Mouse (Mus musculus) MEL (cell line): Measurements from ENCODE around the gene Degs2. TPM values are rescaled to one million over a fixed set of nuclear protein-coding genes. Genes with fewer than 3 reads are reported as not detected.

ENCODE experiments used
- DNase-seq: peaks from one replicate; pipeline ENCODE4 v3.0.0; 2011; ENCODE audit warnings: low read depth, low spot score
- H3K27ac ChIP-seq: 2 replicates; pipeline ENCODE4 v1.5.1; 2012; ENCODE audit warnings: low read depth, mild to moderate bottlenecking, control low read depth, low read length, moderate library complexity; ENCODE audit not compliant: control insufficient read depth
- H3K27me3 ChIP-seq, 2 experiments: fragments of 150-350 bp in 1 of 2; sonication (generic) in 1 of 2; 2 replicates each; pipeline ENCODE4 v1.6.1; 2012; ENCODE audit warnings: low read length in 2 of 2, mild to moderate bottlenecking in 2 of 2, improper control_type of control experiment in 1 of 2, moderate library complexity in 1 of 2; ENCODE audit not compliant: insufficient read depth in 2 of 2, control insufficient read depth in 1 of 2
- H3K36me3 ChIP-seq, 2 experiments: 2 replicates each; pipeline ENCODE4 v1.6.1; 2012 to 2014; ENCODE audit warnings: low read length in 2 of 2, improper control_type of control experiment in 1 of 2, inconsistent platforms in 1 of 2, mild to moderate bottlenecking in 1 of 2; ENCODE audit not compliant: insufficient read depth in 2 of 2, control insufficient read depth in 1 of 2
- H3K4me1 ChIP-seq, 2 experiments: fragments of 150-350 bp in 1 of 2; sonication (generic) in 1 of 2; 2 replicates each; pipeline ENCODE4 v1.6.1; 2012; ENCODE audit warnings: low read length in 2 of 2, improper control_type of control experiment in 1 of 2, mild to moderate bottlenecking in 1 of 2; ENCODE audit not compliant: insufficient read depth in 2 of 2, control insufficient read depth in 1 of 2
- H3K4me3 ChIP-seq, 2 experiments: fragments of 150-350 bp in 1 of 2; sonication (generic) in 1 of 2; 2 replicates each; pipeline ENCODE4 v1.5.1; 2012; ENCODE audit warnings: low read depth in 2 of 2, low read length in 2 of 2, mild to moderate bottlenecking in 2 of 2, moderate library complexity in 2 of 2, control low read depth in 1 of 2, improper control_type of control experiment in 1 of 2; ENCODE audit not compliant: control insufficient read depth in 1 of 2, insufficient read depth in 1 of 2
- H3K79me2 ChIP-seq: 2 replicates; pipeline ENCODE4 v1.6.1; 2012; ENCODE audit warnings: mild to moderate bottlenecking, low read length, moderate library complexity; ENCODE audit not compliant: control insufficient read depth, poor library complexity, insufficient read depth
- H3K9ac ChIP-seq: 2 replicates; pipeline ENCODE4 v1.6.1; 2012; ENCODE audit warnings: low read depth, mild to moderate bottlenecking, control low read depth, low read length, moderate library complexity; ENCODE audit not compliant: control insufficient read depth, poor library complexity, severe bottlenecking
- H3K9me3 ChIP-seq: fragments of 150-350 bp; sonication (generic); replicated peaks from 2 replicates; pipeline ENCODE4 v1.6.1; 2012; ENCODE audit warnings: mild to moderate bottlenecking, low read length, improper control_type of control experiment, moderate library complexity; ENCODE audit not compliant: insufficient read depth
- BHLHE40 ChIP-seq: IDR thresholded peaks from 2 replicates; pipeline ENCODE4 v1.6.1; 2012; ENCODE audit warnings: low read depth, mild to moderate bottlenecking, inconsistent platforms, low read length, improper control_type of control experiment, borderline replicate concordance
- CHD1 ChIP-seq: IDR thresholded peaks from 2 replicates; pipeline ENCODE4 v1.6.1; 2012; ENCODE audit warnings: low read depth, mild to moderate bottlenecking, inconsistent platforms, low read length, improper control_type of control experiment
- CHD2 ChIP-seq: IDR thresholded peaks from 2 replicates; pipeline ENCODE4 v1.6.1; 2011; ENCODE audit warnings: low read length, improper control_type of control experiment
- CTCF ChIP-seq, 3 experiments: IDR thresholded peaks in 2 of 3; conservative IDR thresholded peaks in 1 of 3; 2 replicates each; pipeline ENCODE4 v1.5.1; 2011 to 2012; ENCODE audit warnings: low read length in 3 of 3, low read depth in 2 of 3, mild to moderate bottlenecking in 2 of 3, improper control_type of control experiment in 1 of 3, inconsistent platforms in 1 of 3, mixed read lengths in 1 of 3, moderate library complexity in 1 of 3; ENCODE audit not compliant: control insufficient read depth in 1 of 3, insufficient read depth in 1 of 3, poor library complexity in 1 of 3, severe bottlenecking in 1 of 3
- E2F4 ChIP-seq: IDR thresholded peaks from 2 replicates; pipeline ENCODE4 v1.6.1; 2011; ENCODE audit warnings: low read depth, low read length, improper control_type of control experiment, borderline replicate concordance
- ELF1 ChIP-seq: IDR thresholded peaks from 2 replicates; pipeline ENCODE4 v1.6.1; 2014; ENCODE audit warnings: low read depth, mild to moderate bottlenecking, inconsistent platforms, low read length, improper control_type of control experiment, moderate library complexity
- EP300 ChIP-seq, 2 experiments: IDR thresholded peaks; 2 replicates each; pipeline ENCODE4 v1.6.1; 2011; ENCODE audit warnings: improper control_type of control experiment in 2 of 2, low read length in 2 of 2, low read depth in 1 of 2, mild to moderate bottlenecking in 1 of 2
- ETS1 ChIP-seq: IDR thresholded peaks from 2 replicates; pipeline ENCODE4 v1.6.1; 2012; ENCODE audit warnings: low read depth, mild to moderate bottlenecking, inconsistent platforms, low read length, improper control_type of control experiment, moderate library complexity
- HCFC1 ChIP-seq: IDR thresholded peaks from 2 replicates; pipeline ENCODE4 v1.6.1; 2012; ENCODE audit warnings: low read depth, mild to moderate bottlenecking, inconsistent platforms, low read length, improper control_type of control experiment, moderate library complexity
- MAFK ChIP-seq: IDR thresholded peaks from 2 replicates; pipeline ENCODE4 v1.6.1; 2011; ENCODE audit warnings: low read depth, mild to moderate bottlenecking, low read length, improper control_type of control experiment, borderline replicate concordance
- MAX ChIP-seq: IDR thresholded peaks from 2 replicates; pipeline ENCODE4 v1.6.1; 2011; ENCODE audit warnings: low read length, improper control_type of control experiment
- MAZ ChIP-seq: IDR thresholded peaks from 2 replicates; pipeline ENCODE4 v1.6.1; 2012; ENCODE audit warnings: low read depth, mild to moderate bottlenecking, inconsistent platforms, low read length, improper control_type of control experiment
- MEF2A ChIP-seq: IDR thresholded peaks from 2 replicates; pipeline ENCODE4 v1.6.1; 2014; ENCODE audit warnings: low read depth, mild to moderate bottlenecking, inconsistent platforms, low read length, improper control_type of control experiment; ENCODE audit not compliant: poor library complexity, insufficient replicate concordance, severe bottlenecking; ENCODE audit errors: extremely low read depth
- MYB ChIP-seq: IDR thresholded peaks from 2 replicates; pipeline ENCODE4 v1.6.1; 2011; ENCODE audit warnings: mild to moderate bottlenecking, low read depth, low read length, improper control_type of control experiment
- NELFE ChIP-seq: IDR thresholded peaks from 2 replicates; pipeline ENCODE4 v1.6.1; 2011; ENCODE audit warnings: low read depth, low read length, improper control_type of control experiment
- NRF1 ChIP-seq: IDR thresholded peaks from 2 replicates; pipeline ENCODE4 v1.6.1; 2014; ENCODE audit warnings: low read depth, mild to moderate bottlenecking, inconsistent platforms, low read length, improper control_type of control experiment, moderate library complexity; ENCODE audit not compliant: poor library complexity, insufficient read depth, severe bottlenecking
- POLR2A ChIP-seq, 2 experiments: IDR thresholded peaks; 2 replicates each; pipeline ENCODE4 v1.6.1; 2011 to 2012; ENCODE audit warnings: low read length in 2 of 2, mild to moderate bottlenecking in 2 of 2, control low read depth in 1 of 2, improper control_type of control experiment in 1 of 2, low read depth in 1 of 2, moderate library complexity in 1 of 2; ENCODE audit not compliant: control insufficient read depth in 1 of 2, insufficient read depth in 1 of 2, poor library complexity in 1 of 2
- POLR2AphosphoS5 ChIP-seq: IDR thresholded peaks from 2 replicates; pipeline ENCODE4 v1.6.1; 2012; ENCODE audit warnings: low read depth, borderline replicate concordance, mild to moderate bottlenecking, inconsistent platforms, low read length, moderate library complexity, mixed read lengths
- SMC3 ChIP-seq: IDR thresholded peaks from 2 replicates; pipeline ENCODE4 v1.6.1; 2011; ENCODE audit warnings: low read depth, low read length, improper control_type of control experiment
- TCF12 ChIP-seq: IDR thresholded peaks from 2 replicates; pipeline ENCODE4 v1.6.1; 2014; ENCODE audit warnings: low read depth, mild to moderate bottlenecking, inconsistent platforms, low read length, improper control_type of control experiment, moderate library complexity
- UBTF ChIP-seq: IDR thresholded peaks from 2 replicates; pipeline ENCODE4 v1.6.1; 2012; ENCODE audit warnings: low read depth, mild to moderate bottlenecking, inconsistent platforms, low read length, improper control_type of control experiment, moderate library complexity, borderline replicate concordance; ENCODE audit not compliant: insufficient read depth
- USF1 ChIP-seq: IDR thresholded peaks from 2 replicates; pipeline ENCODE4 v1.6.1; 2014; ENCODE audit warnings: low read depth, mild to moderate bottlenecking, inconsistent platforms, low read length, improper control_type of control experiment, moderate library complexity
- ZC3H11A ChIP-seq: IDR thresholded peaks from 2 replicates; pipeline ENCODE4 v1.6.1; 2012; ENCODE audit warnings: low read depth, mild to moderate bottlenecking, inconsistent platforms, low read length, improper control_type of control experiment
- ZNF384 ChIP-seq: IDR thresholded peaks from 2 replicates; pipeline ENCODE4 v1.6.1; 2012; ENCODE audit warnings: low read depth, mild to moderate bottlenecking, inconsistent platforms, low read length, improper control_type of control experiment
- polyA plus RNA-seq, 2 experiments: library from polyadenylated mRNA; stranded (reverse) in 1 of 2; unstranded in 1 of 2; fragments of >175 nt in 1 of 2; fragments of >200 nt in 1 of 2; gene quantifications; 2 replicates each; pipeline versions ENCODE4 v1.2.1 to v1.2.4; 2012; ENCODE audit warnings: low replicate concordance in 2 of 2, low read depth in 1 of 2; ENCODE audit not compliant: insufficient read length in 2 of 2, insufficient read depth in 1 of 2, missing spikeins in 1 of 2
- total RNA-seq: library from RNA; depleted of rRNA; stranded (reverse); fragments of 300-350 nt; gene quantifications from 2 replicates; pipeline ENCODE4 v1.2.3, GENCODE M21; 2012

Gene Degs2
- total and polyA plus RNA-seq, 3 experiments, result not detected

DNA sequence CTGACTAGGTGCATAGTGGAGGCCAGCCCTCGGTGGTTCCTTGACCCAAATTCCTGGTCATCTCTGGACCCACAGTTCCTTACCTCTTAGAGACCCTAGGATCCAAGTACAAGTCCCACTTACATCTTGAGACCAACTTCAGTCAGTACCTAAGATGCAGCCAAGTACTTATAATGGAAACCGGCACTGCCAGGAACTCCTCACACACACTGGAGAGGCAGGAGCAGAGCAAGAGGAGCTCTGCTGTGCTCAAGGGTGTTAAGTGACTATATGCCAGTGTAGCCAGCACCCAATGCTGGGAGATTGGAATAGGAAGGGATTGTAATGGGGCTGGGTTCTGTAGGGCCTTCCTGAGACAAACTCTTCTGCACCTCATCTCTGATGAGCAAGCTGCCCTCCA is 27.2 kb downstream of the Degs2 start:
- H3K27ac ChIP-seq, result no peak overlapping the region
- H3K4me1 ChIP-seq, result no peaks in the 10 kb centered on the region
- H3K79me2 ChIP-seq, result no peaks in the 10 kb centered on the region
- H3K9me3 ChIP-seq, result no peaks in the 10 kb centered on the region
- H3K4me3 ChIP-seq, result no peak overlapping the region
- H3K27me3 ChIP-seq, result no peaks in the 10 kb centered on the region
- H3K36me3 ChIP-seq, result no peaks in the 10 kb centered on the region
- no peak for DNase-seq
- no peak for TF ChIP-seq POLR2A (IDR thresholded peaks at IDR 0.05; ENCODE audit: control insufficient read depth in 1 of 2, insufficient read depth in 1 of 2, low read depth in 1 of 2, low read length in 2 of 2, poor library complexity in 1 of 2)
- no peak for TF ChIP-seq POLR2AphosphoS5
- no peak for TF ChIP-seq HCFC1
- TF ChIP-seq E2F4, result no peak
- TF ChIP-seq MEF2A, result no peak
- TF ChIP-seq CTCF (IDR thresholded peaks at IDR 0.05 in 2 of 3, conservative IDR thresholded peaks at IDR 0.05 in 1 of 3; ENCODE audit: control insufficient read depth in 1 of 3, insufficient read depth in 1 of 3, low read depth in 2 of 3, low read length in 3 of 3, poor library complexity in 1 of 3, severe bottlenecking in 1 of 3), result no peak
- no peak for TF ChIP-seq TCF12
- no peak overlapping the region for H3K9ac ChIP-seq

GRCm38 (mm10) chr12:108674502-108674901 is 27.6 kb downstream of the Degs2 start:
- no peaks in the 10 kb centered on the region for H3K79me2 ChIP-seq
- H3K4me1 ChIP-seq, result no peaks in the 10 kb centered on the region

DNA sequence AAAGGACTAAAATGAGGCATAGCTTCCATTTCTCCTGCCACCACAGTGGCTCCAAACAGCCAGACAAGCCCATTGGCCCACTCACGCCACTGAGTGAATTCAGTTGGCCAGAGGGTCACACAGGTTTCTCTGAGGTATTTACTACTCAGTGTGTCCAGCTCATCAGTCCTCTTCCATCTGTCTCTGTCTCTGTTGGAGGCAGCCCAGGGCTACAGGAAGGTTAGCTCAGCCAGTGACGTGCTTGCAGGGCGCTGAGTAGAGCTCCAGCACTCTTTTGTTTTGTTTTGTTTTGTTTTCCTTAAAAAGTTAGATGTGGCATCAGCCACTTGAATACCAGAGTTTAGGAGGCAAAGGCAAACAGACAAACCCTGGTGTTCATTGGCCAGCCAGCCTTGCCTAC is 28.6 kb downstream of the Degs2 start:
- Histone ChIP-seq H3K27me3 (no peaks in the 10 kb centered on the region), H3K36me3 (no peaks in the 10 kb centered on the region), H3K9ac (no peak overlapping the region), H3K27ac (no peak overlapping the region), H3K4me3 (no peak overlapping the region), H3K4me1 (no peaks in the 10 kb centered on the region), H3K9me3 (no peaks in the 10 kb centered on the region), H3K79me2 (no peaks in the 10 kb centered on the region)
- no peak for TF ChIP-seq MAZ
- no peak for TF ChIP-seq ETS1
- no peak for TF ChIP-seq CTCF (IDR thresholded peaks at IDR 0.05 in 2 of 3, conservative IDR thresholded peaks at IDR 0.05 in 1 of 3; ENCODE audit: control insufficient read depth in 1 of 3, insufficient read depth in 1 of 3, low read depth in 2 of 3, low read length in 3 of 3, poor library complexity in 1 of 3, severe bottlenecking in 1 of 3)
- no peak for TF ChIP-seq EP300 (IDR thresholded peaks at IDR 0.05; ENCODE audit: low read depth in 1 of 2, low read length in 2 of 2)
- TF ChIP-seq SMC3, result no peak
- no peak for TF ChIP-seq MAX
- TF ChIP-seq MYB, result no peak
- TF ChIP-seq POLR2AphosphoS5, result no peak
- no peak for TF ChIP-seq POLR2A (IDR thresholded peaks at IDR 0.05; ENCODE audit: control insufficient read depth in 1 of 2, insufficient read depth in 1 of 2, low read depth in 1 of 2, low read length in 2 of 2, poor library complexity in 1 of 2)
- TF ChIP-seq NRF1, result no peak
- no peak for TF ChIP-seq ZC3H11A
- no peak for TF ChIP-seq NELFE
- TF ChIP-seq BHLHE40, result no peak
- TF ChIP-seq UBTF, result no peak
- TF ChIP-seq CHD2, result no peak
- DNase-seq, result no peak

More at GRCm38 (mm10) chr12:108674502-108674901, 27.6 kb downstream of the Degs2 start:
- Histone ChIP-seq H3K27ac (no peak overlapping the region), H3K36me3 (no peaks in the 10 kb centered on the region), H3K9me3 (no peaks in the 10 kb centered on the region), H3K27me3 (no peaks in the 10 kb centered on the region), H3K9ac (no peak overlapping the region), H3K4me3 (no peak overlapping the region)
- DNase-seq, result no peak
- no peak for TF ChIP-seq CHD1
- no peak for TF ChIP-seq MAX
- no peak for TF ChIP-seq USF1
- no peak for TF ChIP-seq MAFK
- no peak for TF ChIP-seq SMC3
- no peak for TF ChIP-seq POLR2A (IDR thresholded peaks at IDR 0.05; ENCODE audit: control insufficient read depth in 1 of 2, insufficient read depth in 1 of 2, low read depth in 1 of 2, low read length in 2 of 2, poor library complexity in 1 of 2)
- TF ChIP-seq UBTF, result no peak
- no peak for TF ChIP-seq ZNF384
- no peak for TF ChIP-seq ELF1
- TF ChIP-seq, all 39 proteins: peak for 0
